In genomic region chr4:58913336-58914026, GRCm38 (mm10) we compare ENCODE assay signal across 8 mouse cellular contexts. TPM values are rescaled to one million over a fixed set of nuclear protein-coding genes. Genes with fewer than 3 reads are reported as not detected.
DNase-seq lines count a peak whose midpoint lies in the region; ATAC-seq and TF ChIP-seq lines count a peak whose summit lies in the region.

No protein-coding gene starts in this region.

- peak; percentile 23 for DNase-seq in adrenal gland, postnatal 10 days
- DNase-seq in adrenal gland, postnatal 25 days = no peak
- peak; percentile 36 for DNase-seq in G1E (ENCODE audit: low spot score)
- DNase-seq in frontal cortex, postnatal 10 days (ENCODE audit: low spot score in 2 of 2) = no peak
- DNase-seq in layer of hippocampus, adult 8-10 months (ENCODE audit: low spot score in 2 of 2) = no peak
- DNase-seq in kidney, adult 11 months = no peak

- peak overlapping the region; percentile 45; the same call in 1 of the 2 replicates for H3K4me3 ChIP-seq in G1E (ENCODE audit: low read depth, low read length)
- peak overlapping the region; percentile 94 for H3K4me3 ChIP-seq in hindbrain, embryonic 15.5 days
- no peak overlapping the region for H3K4me3 ChIP-seq in macrophage (ENCODE audit: inconsistent target)

- peaks cover 6% of the 10 kb centered on the region for H3K36me3 ChIP-seq in G1E (replicated peaks)
- H3K36me3 ChIP-seq in hindbrain, embryonic 15.5 days = no peaks in the 10 kb centered on the region
- H3K36me3 ChIP-seq in macrophage (ENCODE audit: inconsistent target) = no peaks in the 10 kb centered on the region

- no peaks in the 10 kb centered on the region for H3K9me3 ChIP-seq in G1E (replicated peaks)
- H3K9me3 ChIP-seq in hindbrain, embryonic 15.5 days = no peaks in the 10 kb centered on the region

- peak; percentile 28; the same call in 1 of the 2 replicates for ATAC-seq in G1E (ENCODE audit: extremely low read depth, insufficient number of reproducible peaks, low FRiP score, poor library complexity, severe bottlenecking)
- ATAC-seq in hindbrain, embryonic 15.5 days (ENCODE audit: low FRiP score, low read depth) = no peak

- H3K27ac ChIP-seq in hindbrain, embryonic 15.5 days (replicated peaks) = no peak overlapping the region
- peak overlapping the region; percentile 57; the same call in 1 of the 2 replicates for H3K27ac ChIP-seq in macrophage

- H3K27me3 ChIP-seq in G1E (ENCODE audit: insufficient read depth, low read length) = peaks cover 9% of the 10 kb centered on the region
- H3K27me3 ChIP-seq in hindbrain, embryonic 15.5 days = no peaks in the 10 kb centered on the region

- 56% methylated on average over 3 of the region's 3 CpGs for WGBS in hindbrain, embryonic 15.5 days
- 0% methylated on average over 1 of the region's 3 CpGs for WGBS in macrophage (ENCODE audit: missing documents)

- H3K4me1 ChIP-seq in G1E (ENCODE audit: insufficient read depth, low read depth, low read length) = peaks cover 41% of the 10 kb centered on the region
- peaks cover 20% of the 10 kb centered on the region for H3K4me1 ChIP-seq in hindbrain, embryonic 15.5 days (replicated peaks)

- H3K4me2 ChIP-seq in hindbrain, embryonic 15.5 days = peak overlapping the region; percentile 84

- 0 out of 2 replicates have a peak overlapping the region, but pooled peaks have one; percentile 98 for H3K9ac ChIP-seq in hindbrain, embryonic 15.5 days

- peaks cover 30% of the 10 kb centered on the region for H3K79me2 ChIP-seq in macrophage (ENCODE audit: inconsistent target)

- no peak for TF ChIP-seq CTCF in G1E (IDR thresholded peaks at IDR 0.05; ENCODE audit: low read depth, low read length)

RNA-seq across cellular contexts. Expression of gene Ecpas, which starts 0.9 kb away (rescaled TPM):
- total RNA-seq in adrenal gland, postnatal 10 days (2021) = 100 to 1,000 TPM; 125 to 144 TPM
- total RNA-seq in adrenal gland, postnatal 25 days (2021) = 174 and 181 TPM in 2 replicates
- total RNA-seq in G1E (2014; fragmentation: Nextera tagmentation) (243 and 278 TPM in 2 replicates), G1E (2017) (91.0 and 92.5 TPM in 2 replicates)
- polyA plus RNA-seq in G1E (2012) (27.1 and 28.7 TPM in 2 replicates), macrophage (2018) (24.1 to 39.2 TPM (median 33.8 TPM) in 3 replicates)
- 32.0 and 34.7 TPM in 2 replicates for polyA plus RNA-seq in hindbrain, embryonic 15.5 days (2015; fragmentation: Nextera tagmentation; extraction: Ambion mirVana)
- 100 to 1,000 TPM; 150 to 573 (median 370) TPM for total RNA-seq in macrophage (2018; cell fraction: chromatin; rRNA removed)
- total RNA-seq in macrophage (2018; cell fraction: cytosol; rRNA removed) = 10 to 100 TPM; 38.2 to 64.1 (median 48.0) TPM
- 100 to 1,000 TPM in 22 of 26 experiments, 10 to 100 TPM in 4; 73.8 to 408 (median 169) TPM for total RNA-seq in macrophage (2018; cell fraction: nucleus; rRNA removed)
- total RNA-seq in layer of hippocampus, adult 8-10 months (2022) = 100 to 1,000 TPM; 118 to 183 (median 129) TPM

RNA-seq across cellular contexts. Expression of gene Zkscan16, which starts 29.9 kb away (rescaled TPM):
- total RNA-seq in adrenal gland, postnatal 10 days (2021) = 1 to 10 TPM; 2.1 to 2.9 TPM
- 1.4 and 5.2 TPM in 2 replicates for total RNA-seq in adrenal gland, postnatal 25 days (2021)
- total RNA-seq in G1E (2014; fragmentation: Nextera tagmentation) (not detected in 2 replicates), G1E (2017) (0.12 and 0.22 TPM in 2 replicates)
- polyA plus RNA-seq in G1E (2012) (not detected in 2 replicates), macrophage (2018) (not detected in 3 replicates)
- polyA plus RNA-seq in hindbrain, embryonic 15.5 days (2015; fragmentation: Nextera tagmentation; extraction: Ambion mirVana) = 2.3 and 2.4 TPM in 2 replicates
- under 1 TPM in 1 of 26 experiments, not detected in 25; 0.28 TPM for total RNA-seq in macrophage (2018; cell fraction: chromatin; rRNA removed)
- total RNA-seq in macrophage (2018; cell fraction: cytosol; rRNA removed) = not detected
- total RNA-seq in macrophage (2018; cell fraction: nucleus; rRNA removed) = not detected
- 10 to 100 TPM; 56.0 to 63.3 (median 58.3) TPM for total RNA-seq in layer of hippocampus, adult 8-10 months (2022)

Comparison
In these comparisons a context has a peak if more than half of its experiments do, and no peak if none do; other contexts are left out.
1. DNase-seq: peak in adrenal gland, postnatal 10 days (single experiment) and G1E (single experiment); none in adrenal gland, postnatal 25 days (single experiment), frontal cortex, postnatal 10 days (0 of 2), layer of hippocampus, adult 8-10 months (0 of 2) and kidney, adult 11 months (single experiment).